Mouse (Mus musculus) small intestine, adult 2 months (tissue): Measurements from ENCODE around the gene Spry1. TPM values are rescaled to one million over a fixed set of nuclear protein-coding genes. Genes with fewer than 3 reads are reported as not detected.

Experiments
- H3K27ac ChIP-seq: fragments of 200-500 bp; 2 replicates; pipeline ENCODE4 v1.5.1; 2012; ENCODE audit warnings: low read depth, low read length, control low read depth, inconsistent platforms; ENCODE audit not compliant: insufficient read depth
- H3K27me3 ChIP-seq: fragments of 200-500 bp; 2 replicates; pipeline ENCODE4 v1.6.1; 2012; ENCODE audit warnings: mild to moderate bottlenecking, moderate library complexity, low read length, inconsistent platforms; ENCODE audit not compliant: control insufficient read depth, insufficient read depth
- H3K36me3 ChIP-seq: fragments of 200-500 bp; 2 replicates; pipeline ENCODE4 v1.6.1; 2012; ENCODE audit warnings: mild to moderate bottlenecking, low read length, control low read depth, inconsistent platforms; ENCODE audit not compliant: control insufficient read depth, insufficient read depth
- H3K4me1 ChIP-seq: fragments of 200-500 bp; 2 replicates; pipeline ENCODE4 v1.6.1; 2012; ENCODE audit warnings: low read length, inconsistent platforms, mixed read lengths; ENCODE audit not compliant: control insufficient read depth, insufficient read depth, insufficient read length
- H3K4me3 ChIP-seq: fragments of 200-500 bp; 2 replicates; pipeline ENCODE4 v1.5.1; 2012; ENCODE audit warnings: low read depth, mild to moderate bottlenecking, control low read depth, inconsistent platforms, low read length, moderate library complexity
- CTCF ChIP-seq: fragments of 200-500 bp; IDR thresholded peaks from 2 replicates; pipeline ENCODE4 v1.5.1; 2012; ENCODE audit warnings: low read depth, mild to moderate bottlenecking, control low read depth, inconsistent platforms, low read length, moderate library complexity, mixed read lengths; ENCODE audit not compliant: insufficient replicate concordance, insufficient read length; ENCODE audit errors: extremely low read depth
- POLR2A ChIP-seq: fragments of 200-500 bp; IDR thresholded peaks from 2 replicates; pipeline ENCODE4 v1.6.1; 2012; ENCODE audit warnings: low read depth, mild to moderate bottlenecking, control low read depth, inconsistent platforms, low read length, moderate library complexity
- WGBS: fragments of 180-500 bp; shearing (Covaris S2); methylation state at CpG from one replicate; pipeline ENCODE4 v1.1.7; 2018; 5-methylcytosine and 5-hydroxymethylcytosine counted together
- polyA plus RNA-seq: library from polyadenylated mRNA; depleted of rRNA; stranded (reverse); fragments of >200 nt; gene quantifications from 2 replicates; pipeline ENCODE4 v1.2.3, GENCODE M21; 2012; rRNA removed

The Spry1 gene
- polyA plus RNA-seq, 1 experiment: 17.5 TPM

DNA sequence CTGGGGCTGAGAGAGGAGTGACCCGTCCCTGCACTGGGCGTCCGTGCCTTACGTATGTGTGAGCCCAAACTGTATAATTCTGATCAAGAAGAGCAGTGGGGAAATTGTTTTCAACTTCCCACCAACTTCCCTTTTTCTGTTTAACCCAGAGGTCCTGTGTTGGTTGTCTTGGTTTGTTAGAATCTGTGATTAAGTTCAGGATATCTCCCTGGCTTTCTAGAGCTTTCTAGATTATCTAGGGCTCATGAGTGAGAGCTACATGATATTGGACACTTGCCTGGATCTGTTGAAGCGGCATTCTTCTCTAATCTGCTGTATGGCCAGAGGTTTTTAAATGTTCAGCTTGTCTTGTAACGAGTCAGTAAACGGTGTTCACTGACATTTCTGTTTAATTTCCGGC, 53.8 kb downstream of the Spry1 start:
- TF ChIP-seq CTCF (no peak), POLR2A (no peak)
- no peak overlapping the region for H3K4me3 ChIP-seq
- no peak overlapping the region for H3K27ac ChIP-seq
- no peaks in the 10 kb centered on the region for H3K4me1 ChIP-seq
- WGBS: 78% methylated on average over 8 of the region's 8 CpGs
- H3K36me3 ChIP-seq: no peaks in the 10 kb centered on the region
- H3K27me3 ChIP-seq: no peaks in the 10 kb centered on the region

Other genes starting within 250 kb of the Spry1 start
- gene Spata5, start 220.1 kb upstream of the Spry1 start, polyA plus RNA-seq: 0.25 and 1.0 TPM in 2 replicates
- gene Nudt6, start 219.7 kb upstream of the Spry1 start, polyA plus RNA-seq: 6.6 and 10.6 TPM in 2 replicates
- gene Gm5148, start 84.5 kb downstream of the Spry1 start, polyA plus RNA-seq: 0.86 and 1.7 TPM in 2 replicates